Comparison of ENCODE assay signal across 9 mouse cellular contexts in the genomic region with DNA sequence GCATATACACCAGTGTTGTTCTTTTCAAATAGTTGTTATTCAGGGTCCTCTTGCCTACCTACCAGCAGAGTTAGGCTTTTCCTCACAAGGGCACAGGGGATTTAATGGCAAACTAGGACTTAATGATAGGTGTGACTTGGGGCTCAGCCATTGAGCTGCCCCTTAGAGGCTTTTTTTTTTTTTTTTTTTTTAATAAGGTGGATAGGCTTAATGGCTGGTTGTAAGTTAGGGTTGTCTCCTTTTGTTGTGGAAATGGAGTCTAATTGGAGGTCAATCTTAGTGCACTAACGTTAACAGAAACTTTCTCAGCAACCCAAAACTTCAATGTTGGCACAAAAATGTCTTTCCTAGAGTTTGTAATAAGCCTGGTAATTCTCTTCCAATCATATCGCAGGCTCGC. TPM values are rescaled to one million over a fixed set of nuclear protein-coding genes. Genes with fewer than 3 reads are reported as not detected.
DNase-seq lines count a peak whose midpoint lies in the region; ATAC-seq and TF ChIP-seq lines count a peak whose summit lies in the region.
"Had no signal": no experiment of that assay in that cellular context is flagged by ENCODE, and none has a peak within 500 bp of the region (broad histone marks: within the 10 kb centered on the region; RNA-seq: fewer than 3 reads in every experiment).

No protein-coding gene starts in this region.

- TF ChIP-seq CTCF in heart, postnatal 0 days (IDR thresholded peaks at IDR 0.05; ENCODE audit: low read depth) = no peak
- TF ChIP-seq CTCF in E14TG2a.4 (conservative IDR thresholded peaks at IDR 0.05; ENCODE audit: low read length) = no peak

- H3K9me3 ChIP-seq in heart, postnatal 0 days (replicated peaks; ENCODE audit: control insufficient read depth, low read length) = no peaks in the 10 kb centered on the region
- no peaks in the 10 kb centered on the region for H3K9me3 ChIP-seq in E14TG2a.4 (ENCODE audit: low read length)
- H3K9me3 ChIP-seq in forebrain, embryonic 12.5 days = no peaks in the 10 kb centered on the region
- H3K9me3 ChIP-seq in liver, embryonic 15.5 days (replicated peaks) = no peaks in the 10 kb centered on the region

- peaks cover 14% of the 10 kb centered on the region; the same call in 1 of the 2 replicates for H3K4me1 ChIP-seq in heart, postnatal 0 days (ENCODE audit: control insufficient read depth, insufficient read depth)
- H3K4me1 ChIP-seq in E14TG2a.4 (replicated peaks; ENCODE audit: low read depth, low read length) = peaks cover 39% of the 10 kb centered on the region
- peaks cover 25% of the 10 kb centered on the region for H3K4me1 ChIP-seq in forebrain, embryonic 12.5 days
- H3K4me1 ChIP-seq in liver, embryonic 15.5 days (replicated peaks) = peaks cover 25% of the 10 kb centered on the region

- no peak for TF ChIP-seq EP300 in heart, postnatal 0 days (IDR thresholded peaks at IDR 0.05; ENCODE audit: low read depth)

- 0 out of 2 replicates have a peak overlapping the region, but pooled peaks have one; percentile 67 for H3K4me3 ChIP-seq in heart, postnatal 0 days (ENCODE audit: low read depth, low read length)
- H3K4me3 ChIP-seq in E14TG2a.4 (replicated peaks; ENCODE audit: low read length) = peak overlapping the region; percentile 100
- H3K4me3 ChIP-seq in forebrain, embryonic 12.5 days (replicated peaks) = peak overlapping the region; percentile 65; the same call in 1 of the 2 replicates
- peak overlapping the region; percentile 94 for H3K4me3 ChIP-seq in liver, embryonic 15.5 days (replicated peaks)

- intact Hi-C loops in heart, postnatal 25 days (cut with DNase I) = loop anchor here (5.0 kb wide), 2 partner anchors 90 to 110 kb away; a partner anchor contains a TSS

- DNase-seq in heart, postnatal 0 days (ENCODE audit: low spot score) = no peak
- DNase-seq in heart, postnatal 25 days (ENCODE audit: low spot score) = no peak
- DNase-seq in cerebellum, postnatal 36 days = no peak
- DNase-seq in spleen, postnatal 10 days (ENCODE audit: low spot score in 2 of 2) = no peak
- DNase-seq in left cerebral cortex, adult 9 months (ENCODE audit: low spot score in 2 of 2) = no peak
- DNase-seq: right cerebral cortex, postnatal 14 days had no signal

- ATAC-seq in heart, postnatal 0 days (ENCODE audit: insufficient read depth, low read depth) = no peak
- no peak for ATAC-seq in forebrain, embryonic 12.5 days (ENCODE audit: low FRiP score)
- ATAC-seq in liver, embryonic 15.5 days (ENCODE audit: insufficient read depth) = no peak

- WGBS in heart, postnatal 0 days = 85% methylated on average over 3 of the region's 3 CpGs
- WGBS in forebrain, embryonic 12.5 days = 70% methylated on average over 3 of the region's 3 CpGs
- WGBS in liver, embryonic 15.5 days (ENCODE audit: insufficient replicate concordance) = 78% methylated on average over 3 of the region's 3 CpGs

- H3K27ac ChIP-seq in heart, postnatal 0 days (ENCODE audit: low read depth) = no peak overlapping the region
- H3K27ac ChIP-seq in forebrain, embryonic 12.5 days = no peak overlapping the region
- no peak overlapping the region for H3K27ac ChIP-seq in liver, embryonic 15.5 days (replicated peaks)

- H3K9ac ChIP-seq in heart, postnatal 0 days (replicated peaks; ENCODE audit: low read depth, low read length) = no peak overlapping the region
- no peak overlapping the region for H3K9ac ChIP-seq in forebrain, embryonic 12.5 days
- H3K9ac ChIP-seq in liver, embryonic 15.5 days = no peak overlapping the region

- H3K36me3 ChIP-seq in heart, postnatal 0 days (replicated peaks; ENCODE audit: control insufficient read depth, insufficient read depth, low read length) = peaks cover under 1% of the 10 kb centered on the region; the same call in 1 of the 2 replicates
- peaks cover 18% of the 10 kb centered on the region for H3K36me3 ChIP-seq in E14TG2a.4 (ENCODE audit: insufficient read depth, low read length)
- no peaks in the 10 kb centered on the region for H3K36me3 ChIP-seq in forebrain, embryonic 12.5 days (replicated peaks)
- peaks cover under 1% of the 10 kb centered on the region; the same call in 1 of the 2 replicates for H3K36me3 ChIP-seq in liver, embryonic 15.5 days (replicated peaks)

- H3K4me2 ChIP-seq in heart, postnatal 0 days (ENCODE audit: low read depth, low read length) = peak overlapping the region; percentile 71; the same call in 1 of the 2 replicates
- H3K4me2 ChIP-seq in forebrain, embryonic 12.5 days = peak overlapping the region; percentile 77
- peak overlapping the region; percentile 88 for H3K4me2 ChIP-seq in liver, embryonic 15.5 days

- no peaks in the 10 kb centered on the region for H3K27me3 ChIP-seq in heart, postnatal 0 days (ENCODE audit: control insufficient read depth, insufficient read depth, low read length)
- no peaks in the 10 kb centered on the region for H3K27me3 ChIP-seq in E14TG2a.4 (ENCODE audit: insufficient read depth, low read length)
- H3K27me3 ChIP-seq in forebrain, embryonic 12.5 days = no peaks in the 10 kb centered on the region
- H3K27me3 ChIP-seq in liver, embryonic 15.5 days = no peaks in the 10 kb centered on the region

RNA-seq across cellular contexts. Expression of a gene that starts 1.1 kb away (rescaled TPM):
- total RNA-seq in heart, postnatal 0 days (2014; rRNA removed; ENCODE audit: low replicate concordance) = 7.9 and 8.7 TPM in 2 replicates
- 24.9 and 26.2 TPM in 2 replicates for polyA plus RNA-seq in heart, postnatal 0 days (2015; fragmentation: Nextera tagmentation; extraction: Ambion mirVana)
- total RNA-seq in heart, postnatal 25 days (2021) = 10 to 100 TPM; 23.8 to 26.1 TPM
- 53.6 and 57.2 TPM in 2 replicates for polyA plus RNA-seq in forebrain, embryonic 12.5 days (2016; fragmentation: Nextera tagmentation; extraction: Ambion mirVana)
- 6.3 and 9.3 TPM in 2 replicates for polyA plus RNA-seq in liver, embryonic 15.5 days (2015; fragmentation: Nextera tagmentation; extraction: Ambion mirVana)
